Mouse (Mus musculus): ENCODE results near the gene Pex6. TPM values are rescaled to one million over a fixed set of nuclear protein-coding genes. Genes with fewer than 3 reads are reported as not detected.

The Pex6 gene
- polyA plus RNA-seq, 1 experiment from 2014 or later = 24.6 TPM

GRCm38 (mm10) chr17:46706375-46707089, 4.7 kb upstream of the Pex6 start:
- ATAC-seq = no peak
- WGBS = 93% methylated on average over 14 of the region's 14 CpGs
- Histone ChIP-seq H3K36me3 (ENCODE audit: control insufficient read depth, insufficient read depth) (no peaks in the 10 kb centered on the region), H3K4me3 (replicated peaks; ENCODE audit: low read length) (no peak overlapping the region), H3K9ac (replicated peaks; ENCODE audit: low read depth, low read length) (no peak overlapping the region), H3K27ac (ENCODE audit: low read length) (no peak overlapping the region), H3K27me3 (replicated peaks; ENCODE audit: control insufficient read depth, insufficient read depth, low read length) (no peaks in the 10 kb centered on the region), H3K4me2 (ENCODE audit: low read length) (no peak overlapping the region), H3K4me1 (replicated peaks; ENCODE audit: control insufficient read depth, insufficient read depth, low read length) (peaks cover 24% of the 10 kb centered on the region), H3K9me3 (ENCODE audit: control insufficient read depth, low read length) (no peaks in the 10 kb centered on the region)

- H3K9ac ChIP-seq (replicated peaks; ENCODE audit: low read depth, low read length) = peak overlapping the region; percentile 82
- H3K9me3 ChIP-seq (ENCODE audit: control insufficient read depth, low read length) = no peaks in the 10 kb centered on the region
- H3K4me2 ChIP-seq (ENCODE audit: low read length) = peak overlapping the region; percentile 98
- WGBS = under 1% methylated on average over 67 of the region's 76 CpGs
- ATAC-seq = peak; percentile 62
- H3K27ac ChIP-seq (ENCODE audit: low read length) = peak overlapping the region; percentile 58
- peak overlapping the region; percentile 98 for H3K4me3 ChIP-seq (replicated peaks; ENCODE audit: low read length)
- peaks cover 13% of the 10 kb centered on the region for H3K36me3 ChIP-seq (ENCODE audit: control insufficient read depth, insufficient read depth)
- H3K4me1 ChIP-seq (replicated peaks; ENCODE audit: control insufficient read depth, insufficient read depth, low read length) = peaks cover 13% of the 10 kb centered on the region
- H3K27me3 ChIP-seq (replicated peaks; ENCODE audit: control insufficient read depth, insufficient read depth, low read length) = no peaks in the 10 kb centered on the region
Observed at GRCm38 (mm10) chr17:46711612-46712271, 479 bp downstream of the Pex6 start.

DNA sequence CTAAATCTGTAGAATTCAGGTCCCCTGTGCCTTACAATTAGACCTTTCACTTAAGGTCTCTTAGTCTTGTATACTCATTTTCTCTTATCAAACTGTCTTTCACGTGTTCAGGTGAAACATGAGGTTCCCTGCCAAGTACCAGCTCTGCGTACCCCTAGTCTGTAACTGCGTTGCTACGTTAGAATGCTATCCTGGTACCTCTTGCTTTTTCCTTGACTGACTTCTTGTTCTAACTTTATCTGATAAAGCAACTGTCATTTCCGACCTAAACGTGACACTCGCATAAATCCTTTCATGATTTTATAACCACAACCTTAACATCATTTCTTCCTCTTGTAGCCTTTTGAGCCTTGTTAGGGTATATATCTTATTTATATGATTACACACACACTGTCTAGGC, 1.2 kb downstream of the Pex6 start:
- Histone ChIP-seq H3K9ac (replicated peaks; ENCODE audit: low read depth, low read length) (peak overlapping the region; percentile 82; the same call in 1 of the 2 replicates), H3K27me3 (replicated peaks; ENCODE audit: control insufficient read depth, insufficient read depth, low read length) (no peaks in the 10 kb centered on the region), H3K36me3 (ENCODE audit: control insufficient read depth, insufficient read depth) (peaks cover 13% of the 10 kb centered on the region), H3K27ac (ENCODE audit: low read length) (no peak overlapping the region), H3K4me2 (ENCODE audit: low read length) (peak overlapping the region; percentile 98), H3K4me3 (replicated peaks; ENCODE audit: low read length) (peak overlapping the region; percentile 98), H3K4me1 (replicated peaks; ENCODE audit: control insufficient read depth, insufficient read depth, low read length) (peaks cover 13% of the 10 kb centered on the region), H3K9me3 (ENCODE audit: control insufficient read depth, low read length) (no peaks in the 10 kb centered on the region)
- ATAC-seq = no peak
- WGBS = 78% methylated on average over 7 of the region's 7 CpGs

DNA sequence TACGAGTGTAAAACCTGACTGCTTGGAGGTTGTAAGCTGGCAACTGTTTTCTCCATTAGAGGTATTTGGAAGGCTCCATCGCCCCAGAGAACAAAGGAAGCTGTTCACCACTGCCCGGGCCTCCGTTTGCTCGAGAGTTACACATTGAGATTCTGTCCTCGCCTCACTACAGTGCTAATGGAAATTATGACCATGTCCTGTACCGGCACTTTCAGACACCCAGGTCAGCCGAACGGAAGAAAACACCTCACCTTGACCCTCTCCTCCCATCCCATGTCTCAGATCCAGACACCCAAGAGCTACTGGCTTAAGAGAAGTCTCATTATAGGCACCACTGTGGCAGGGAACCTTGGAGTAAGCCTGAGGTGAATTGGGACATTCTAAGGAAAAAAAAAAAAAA, 2.6 kb downstream of the Pex6 start:
- H3K9ac ChIP-seq (replicated peaks; ENCODE audit: low read depth, low read length) = no peak overlapping the region
- H3K27ac ChIP-seq (ENCODE audit: low read length) = no peak overlapping the region
- H3K4me2 ChIP-seq (ENCODE audit: low read length) = no peak overlapping the region
- H3K9me3 ChIP-seq (ENCODE audit: control insufficient read depth, low read length) = no peaks in the 10 kb centered on the region
- peaks cover 13% of the 10 kb centered on the region for H3K36me3 ChIP-seq (ENCODE audit: control insufficient read depth, insufficient read depth)
- 87% methylated on average over 9 of the region's 9 CpGs for WGBS
- no peaks in the 10 kb centered on the region for H3K27me3 ChIP-seq (replicated peaks; ENCODE audit: control insufficient read depth, insufficient read depth, low read length)
- H3K4me3 ChIP-seq (replicated peaks; ENCODE audit: low read length) = no peak overlapping the region
- H3K4me1 ChIP-seq (replicated peaks; ENCODE audit: control insufficient read depth, insufficient read depth, low read length) = peaks cover 13% of the 10 kb centered on the region
- ATAC-seq = no peak

- Histone ChIP-seq H3K27ac (ENCODE audit: low read length) (no peak overlapping the region), H3K9me3 (ENCODE audit: control insufficient read depth, low read length) (no peaks in the 10 kb centered on the region), H3K9ac (replicated peaks; ENCODE audit: low read depth, low read length) (no peak overlapping the region), H3K27me3 (replicated peaks; ENCODE audit: control insufficient read depth, insufficient read depth, low read length) (no peaks in the 10 kb centered on the region), H3K4me2 (ENCODE audit: low read length) (no peak overlapping the region), H3K36me3 (ENCODE audit: control insufficient read depth, insufficient read depth) (peaks cover 13% of the 10 kb centered on the region), H3K4me3 (replicated peaks; ENCODE audit: low read length) (no peak overlapping the region), H3K4me1 (replicated peaks; ENCODE audit: control insufficient read depth, insufficient read depth, low read length) (peaks cover 13% of the 10 kb centered on the region)
- 92% methylated on average over 11 of the region's 11 CpGs for WGBS
- ATAC-seq = no peak
Observed at GRCm38 (mm10) chr17:46714756-46715481, 3.7 kb downstream of the Pex6 start.

GRCm38 (mm10) chr17:46721077-46721476, 9.8 kb downstream of the Pex6 start:
- no peaks in the 10 kb centered on the region for H3K9me3 ChIP-seq (ENCODE audit: control insufficient read depth, low read length)
- no peak for ATAC-seq
- no peaks in the 10 kb centered on the region for H3K27me3 ChIP-seq (replicated peaks; ENCODE audit: control insufficient read depth, insufficient read depth, low read length)
- no peak overlapping the region for H3K9ac ChIP-seq (replicated peaks; ENCODE audit: low read depth, low read length)
- H3K4me1 ChIP-seq (replicated peaks; ENCODE audit: control insufficient read depth, insufficient read depth, low read length) = no peaks in the 10 kb centered on the region
- 88% methylated on average over 7 of the region's 7 CpGs for WGBS
- H3K27ac ChIP-seq (ENCODE audit: low read length) = no peak overlapping the region
- H3K4me3 ChIP-seq (replicated peaks; ENCODE audit: low read length) = no peak overlapping the region
- no peak overlapping the region for H3K4me2 ChIP-seq (ENCODE audit: low read length)
- peaks cover 6% of the 10 kb centered on the region; the same call in 1 of the 2 replicates for H3K36me3 ChIP-seq (ENCODE audit: control insufficient read depth, insufficient read depth)

- Histone ChIP-seq H3K4me2 (ENCODE audit: low read length) (no peak overlapping the region), H3K9me3 (ENCODE audit: control insufficient read depth, low read length) (no peaks in the 10 kb centered on the region), H3K9ac (replicated peaks; ENCODE audit: low read depth, low read length) (no peak overlapping the region), H3K27ac (ENCODE audit: low read length) (no peak overlapping the region), H3K27me3 (replicated peaks; ENCODE audit: control insufficient read depth, insufficient read depth, low read length) (0 out of 2 replicates have a peak, but pooled peaks cover 3% of the 10 kb centered on the region), H3K4me3 (replicated peaks; ENCODE audit: low read length) (no peak overlapping the region), H3K4me1 (replicated peaks; ENCODE audit: control insufficient read depth, insufficient read depth, low read length) (no peaks in the 10 kb centered on the region; the same call in 1 of the 2 replicates), H3K36me3 (ENCODE audit: control insufficient read depth, insufficient read depth) (peaks cover 4% of the 10 kb centered on the region; the same call in 1 of the 2 replicates)
- ATAC-seq = no peak
- 83% methylated on average over 15 of the region's 20 CpGs for WGBS
Observed at GRCm38 (mm10) chr17:46724477-46725084, 13.3 kb downstream of the Pex6 start.

GRCm38 (mm10) chr17:46725273-46725672, 14.0 kb downstream of the Pex6 start:
- H3K27ac ChIP-seq (ENCODE audit: low read length) = no peak overlapping the region
- 46% methylated on average over 9 of the region's 9 CpGs for WGBS
- no peak overlapping the region for H3K4me2 ChIP-seq (ENCODE audit: low read length)
- ATAC-seq = 0 out of 2 replicates have a peak, but pooled peaks have one; percentile 4
- 0 out of 2 replicates have a peak, but pooled peaks cover 3% of the 10 kb centered on the region for H3K27me3 ChIP-seq (replicated peaks; ENCODE audit: control insufficient read depth, insufficient read depth, low read length)
- no peaks in the 10 kb centered on the region; the same call in 1 of the 2 replicates for H3K4me1 ChIP-seq (replicated peaks; ENCODE audit: control insufficient read depth, insufficient read depth, low read length)
- no peaks in the 10 kb centered on the region for H3K9me3 ChIP-seq (ENCODE audit: control insufficient read depth, low read length)
- H3K9ac ChIP-seq (replicated peaks; ENCODE audit: low read depth, low read length) = no peak overlapping the region
- H3K4me3 ChIP-seq (replicated peaks; ENCODE audit: low read length) = no peak overlapping the region
- peaks cover 4% of the 10 kb centered on the region; the same call in 1 of the 2 replicates for H3K36me3 ChIP-seq (ENCODE audit: control insufficient read depth, insufficient read depth)
